Mouse (Mus musculus) spleen, postnatal 10 days (tissue): ENCODE measurements around the gene Hcn1.
"Not testable (repeated sequence)": the region's sequence is repeated elsewhere in the genome, so short reads cannot be mapped to it uniquely, and the experiment has no call there.

ENCODE experiments used
- DNase-seq, 2 experiments: peaks; one replicate each; pipeline ENCODE4 v3.0.0; 2021 to 2022; ENCODE audit warnings: low spot score in 2 of 2

Gene Hcn1

DNA sequence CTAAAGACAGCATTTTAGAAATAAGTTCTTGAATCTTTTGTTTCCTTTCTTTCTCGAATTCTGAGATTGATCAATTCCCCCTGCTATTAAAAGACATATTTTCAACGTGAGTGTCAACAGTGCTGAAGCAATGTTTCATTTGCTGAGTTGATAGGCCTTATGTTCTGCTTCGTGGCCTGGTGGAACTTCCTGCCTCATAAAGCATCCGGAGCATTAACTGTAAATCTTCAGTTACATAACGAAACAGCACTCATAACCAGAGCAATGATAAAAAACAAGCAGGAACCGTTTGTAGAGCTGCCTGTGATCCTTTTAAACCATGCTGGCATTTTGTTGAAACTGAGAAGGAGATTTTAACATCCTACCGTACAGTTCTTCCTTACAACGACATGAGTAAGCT, 275.7 kb downstream of the Hcn1 start:
- DNase-seq: no peak

DNA sequence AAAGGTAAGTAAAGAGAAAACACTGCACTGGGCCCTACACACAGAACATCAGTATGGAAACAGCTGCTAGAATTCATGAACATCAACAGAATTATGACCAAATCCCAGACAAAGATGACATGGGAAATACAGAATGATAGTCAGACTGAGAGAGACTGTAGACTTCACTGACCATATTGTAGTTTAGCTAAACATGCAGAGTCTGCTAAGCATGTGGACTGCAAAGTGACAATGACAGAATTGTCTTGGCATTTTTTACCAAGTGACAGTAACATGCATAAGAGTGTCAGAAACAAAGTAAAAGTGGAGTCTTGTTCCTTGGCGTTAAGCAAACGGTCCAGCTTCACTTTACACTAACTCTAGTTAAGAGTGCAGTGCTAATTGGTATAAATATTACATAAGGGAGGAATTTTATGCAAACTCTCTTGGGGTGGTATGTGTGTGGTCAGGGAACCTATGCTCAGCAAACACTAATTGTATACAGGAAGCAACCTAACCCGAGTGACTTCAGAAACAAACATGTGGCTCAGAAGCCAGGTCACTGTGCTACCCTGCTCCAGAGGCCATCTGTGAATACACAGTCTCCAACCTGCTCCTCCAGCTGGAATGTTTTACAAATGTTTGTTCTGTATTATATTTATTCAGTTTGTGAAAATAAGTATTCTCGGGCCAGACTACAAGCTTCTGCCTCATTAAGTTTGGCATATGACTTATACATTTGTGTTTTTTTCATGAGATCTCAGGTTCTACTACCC, 278.5 kb downstream of the Hcn1 start:
- no peak for DNase-seq

DNA sequence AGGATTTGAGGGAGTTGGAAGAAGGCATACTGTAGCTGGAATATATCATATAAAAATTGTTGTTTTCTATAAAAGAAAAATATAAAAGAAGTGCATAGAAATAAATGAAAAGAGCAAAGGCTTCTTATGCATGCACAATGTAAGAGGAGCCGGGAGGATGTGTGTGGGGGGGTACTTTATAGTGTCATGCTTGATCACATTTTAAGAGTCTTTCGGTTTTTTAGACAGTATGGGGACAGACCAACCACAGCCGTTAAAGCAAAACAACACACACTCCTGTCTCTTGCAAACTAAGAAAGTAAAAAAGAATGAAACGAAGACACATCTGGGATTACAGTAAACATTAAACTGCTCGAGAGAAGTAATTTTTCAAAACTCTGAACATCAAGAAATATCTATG, 290.0 kb downstream of the Hcn1 start:
- DNase-seq: no peak

DNA sequence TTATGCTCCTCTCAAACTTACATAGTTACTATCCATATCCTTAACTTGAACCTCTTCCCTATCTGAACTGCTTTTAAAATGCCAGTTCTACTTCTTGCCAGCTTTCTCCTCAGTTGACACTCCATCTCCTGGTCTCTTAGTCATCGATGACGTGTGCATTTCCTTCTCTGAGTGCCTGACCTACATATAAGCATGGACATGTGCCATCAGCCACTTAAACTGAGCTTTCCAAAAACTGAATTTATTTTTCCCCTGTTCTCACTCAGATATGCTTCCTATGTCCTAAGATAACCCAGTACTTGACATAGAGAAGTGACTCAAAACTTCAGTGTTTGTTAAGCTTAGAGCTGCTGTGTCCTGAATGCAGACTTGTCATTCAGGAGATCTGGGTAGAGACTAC, 295.9 kb downstream of the Hcn1 start:
- no peak for DNase-seq

DNA sequence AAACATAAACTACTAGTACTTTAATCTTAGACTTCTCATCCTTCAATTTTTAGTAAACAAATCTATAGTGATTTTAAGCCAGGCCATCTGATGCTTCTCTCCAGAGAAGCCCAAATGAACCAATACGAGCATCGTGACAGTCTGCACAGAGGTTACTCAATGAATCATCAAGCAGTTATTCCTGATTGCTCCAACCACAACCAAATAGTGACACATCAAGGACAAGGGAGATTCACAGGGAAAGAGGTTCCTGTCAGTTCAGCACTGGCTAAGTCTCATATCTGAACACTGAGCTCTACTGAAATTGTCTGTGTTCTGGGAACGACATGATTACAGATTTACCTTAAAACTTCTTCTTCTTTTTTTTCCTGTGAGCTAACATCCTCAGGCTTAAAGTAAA, 305.7 kb downstream of the Hcn1 start:
- no peak for DNase-seq

DNA sequence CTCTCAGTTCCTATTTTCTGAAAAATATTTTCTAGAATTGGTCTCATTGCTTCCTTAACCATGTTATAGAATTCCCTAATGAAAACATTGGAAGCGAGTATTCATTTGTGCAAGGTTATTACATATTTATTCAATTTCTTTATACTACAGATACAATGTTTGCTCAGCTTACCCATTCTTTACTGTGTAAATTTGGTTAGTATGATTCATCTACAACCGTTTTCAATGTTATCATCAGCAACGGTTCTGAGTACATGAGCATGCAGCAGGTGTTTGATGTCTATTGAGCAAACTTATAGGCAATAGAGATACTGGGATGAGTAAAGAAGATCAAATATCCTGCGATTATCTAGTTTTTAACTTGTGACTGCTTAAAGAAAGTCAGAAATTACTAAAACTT, 327.6 kb downstream of the Hcn1 start:
- no peak for DNase-seq

DNA sequence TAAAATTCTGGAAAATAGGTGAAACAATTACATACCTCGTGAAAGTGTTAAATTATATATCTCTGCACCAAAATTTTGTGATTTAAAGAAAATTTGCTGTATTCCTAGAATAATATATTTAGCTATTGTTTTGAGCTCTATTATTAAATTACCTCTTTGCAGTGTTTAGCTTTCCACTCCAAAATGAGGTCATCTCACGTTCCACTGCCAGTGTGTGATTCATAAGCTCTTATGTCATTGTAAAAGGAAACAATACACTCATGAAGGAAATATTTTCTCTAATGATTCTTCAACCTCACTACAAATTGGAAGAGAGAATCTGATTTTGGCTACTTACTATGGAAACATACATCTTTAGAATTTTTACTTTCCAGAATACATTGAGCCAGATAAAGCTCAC, 329.6 kb downstream of the Hcn1 start:
- DNase-seq: no peak

DNA sequence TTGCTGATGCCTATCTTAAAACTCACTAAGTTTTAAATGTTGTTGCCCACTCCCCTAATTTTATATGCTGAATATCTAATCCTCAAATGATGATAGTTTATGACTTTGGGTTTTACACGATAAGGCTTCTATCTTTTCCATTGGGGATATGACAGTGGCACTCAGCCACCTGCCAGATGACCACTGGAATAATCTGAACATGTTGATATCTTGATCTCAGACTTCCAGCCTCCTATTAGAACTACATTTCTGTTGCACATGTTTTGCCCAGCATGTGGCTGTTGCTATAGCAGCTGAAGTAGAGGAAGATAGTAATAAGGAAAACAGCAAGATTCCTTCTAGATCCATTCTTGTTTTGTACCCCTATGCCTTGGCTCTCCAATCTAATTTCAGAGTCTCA, 336.6 kb downstream of the Hcn1 start:
- DNase-seq: no peak

DNA sequence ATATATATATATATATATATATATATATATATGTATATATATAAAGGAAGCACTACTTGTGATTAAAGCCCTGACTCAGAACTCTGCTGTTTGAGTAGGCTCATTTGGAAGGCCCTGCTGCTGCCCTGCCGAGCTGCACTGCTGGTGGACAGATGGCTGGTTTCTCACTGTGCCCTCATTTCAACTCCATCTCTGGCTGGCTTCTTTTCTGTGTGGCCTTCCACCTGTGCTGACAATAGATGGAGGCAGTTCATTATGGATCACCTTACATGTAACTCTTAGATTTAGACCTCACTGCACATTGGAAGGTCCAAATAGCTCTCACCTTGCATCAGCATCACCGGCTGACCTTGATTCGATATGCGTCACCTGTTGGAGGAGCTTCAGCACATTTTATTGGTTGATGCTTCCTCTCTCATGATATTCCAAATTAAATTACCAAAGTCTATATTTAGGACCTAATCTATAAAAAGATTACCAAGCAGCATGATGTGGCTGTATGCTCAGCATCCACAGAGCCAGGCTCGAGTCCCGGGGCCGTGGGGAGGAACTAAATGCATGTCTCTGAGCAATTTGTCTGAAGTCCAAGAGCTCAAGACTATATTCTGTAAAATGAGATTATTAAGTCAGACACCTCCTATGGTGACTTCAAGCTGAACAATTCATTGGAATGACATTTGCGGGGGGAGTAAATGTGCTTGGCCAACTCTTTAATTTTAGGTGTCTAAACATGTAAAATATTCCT, 338.6 kb downstream of the Hcn1 start:
- DNase-seq: no peak

DNA sequence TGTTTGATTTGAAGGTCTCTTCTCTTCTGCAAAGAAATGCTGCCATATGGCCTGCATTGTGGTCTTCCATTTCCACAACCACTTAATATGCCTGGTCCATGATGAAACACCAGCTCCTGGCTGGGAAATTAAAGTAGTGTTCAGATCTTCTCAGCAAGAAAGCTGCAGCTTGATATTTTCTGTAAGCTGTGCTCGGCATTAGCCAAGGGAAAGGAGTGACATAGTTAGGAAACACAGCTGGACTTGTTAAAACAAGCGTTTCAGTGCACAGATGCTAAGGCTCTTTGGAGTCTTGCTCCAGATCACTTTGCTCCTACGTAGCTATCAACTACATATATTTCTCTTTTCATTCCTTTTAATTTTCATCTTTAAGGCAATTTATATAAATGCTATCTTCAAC, 344.7 kb downstream of the Hcn1 start:
- no peak for DNase-seq

DNA sequence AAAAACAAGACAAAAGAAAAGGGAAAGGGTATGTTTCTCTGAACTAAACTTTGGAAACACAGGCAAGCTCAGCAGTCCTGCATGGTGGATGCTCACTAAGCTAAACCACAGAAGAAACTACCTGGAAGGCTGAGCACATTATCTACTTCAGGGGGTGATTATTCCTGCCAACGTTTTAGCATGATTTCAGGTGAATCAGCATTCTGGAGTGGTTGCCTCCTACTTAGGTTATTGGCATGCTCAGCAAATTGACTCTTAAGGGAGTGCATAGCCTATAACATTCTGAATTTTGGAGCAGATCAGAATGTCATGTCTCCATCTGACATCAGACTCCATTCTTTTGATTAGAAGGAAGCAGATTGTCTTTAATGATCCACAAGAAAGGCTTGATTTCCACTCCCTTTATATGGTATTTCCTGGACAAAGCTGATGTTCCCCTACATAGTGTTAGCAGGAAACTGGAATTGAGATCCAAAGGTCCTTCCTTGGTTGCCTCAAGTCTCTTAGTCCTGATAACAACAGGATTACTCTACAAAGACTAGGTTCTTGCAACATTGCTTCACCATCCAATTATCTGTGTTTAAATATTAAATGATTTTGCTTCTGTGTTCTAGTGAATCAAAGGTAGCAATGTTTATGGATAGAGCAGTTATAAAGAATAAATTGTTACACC, 345.7 kb downstream of the Hcn1 start:
- no peak for DNase-seq

DNA sequence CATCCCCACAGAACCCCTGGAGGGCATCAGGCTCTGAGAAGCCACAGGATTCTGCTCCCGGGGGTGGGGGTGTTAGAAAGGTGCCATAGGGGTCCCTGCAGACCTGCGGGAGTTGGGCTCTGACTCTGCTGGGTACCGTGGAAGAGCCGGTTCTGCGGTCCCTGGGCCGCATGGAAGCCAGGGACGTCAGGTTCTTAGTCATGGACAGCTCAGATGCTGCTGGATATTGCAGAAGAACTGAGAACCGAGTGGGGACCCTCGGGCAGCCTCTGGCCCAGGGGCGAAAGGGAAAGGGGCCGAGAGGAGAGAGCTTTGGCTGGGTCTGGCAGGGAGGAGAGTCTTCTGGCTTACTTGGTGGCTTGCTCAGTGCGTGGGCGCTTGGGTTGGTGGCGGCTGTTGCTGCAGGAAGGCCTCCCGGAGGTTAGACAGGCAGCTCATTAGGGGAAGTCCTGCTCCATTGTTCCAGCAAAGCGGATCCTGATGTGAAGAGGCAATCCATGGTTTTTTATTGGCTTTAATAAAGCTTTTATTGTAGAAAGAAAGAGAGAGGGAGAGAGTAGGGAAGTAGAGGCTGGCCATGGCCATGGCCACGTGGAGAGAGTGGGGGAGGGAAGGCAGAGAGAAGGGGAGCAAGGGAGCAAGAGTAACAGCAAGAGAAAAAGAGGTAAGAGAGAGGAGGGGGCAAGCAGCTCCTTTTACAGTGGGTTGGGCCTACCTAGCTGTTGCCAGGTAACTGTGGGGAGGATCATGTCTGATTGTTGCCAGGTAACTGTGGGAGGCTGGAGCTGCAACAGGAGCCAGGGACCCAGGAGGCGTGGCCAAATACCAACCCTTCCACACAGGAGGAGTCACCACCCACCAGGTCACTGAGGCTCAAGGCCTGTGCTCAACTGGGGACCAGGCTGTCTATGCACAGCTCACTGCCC, 356.6 kb downstream of the Hcn1 start:
- DNase-seq: no peak

DNA sequence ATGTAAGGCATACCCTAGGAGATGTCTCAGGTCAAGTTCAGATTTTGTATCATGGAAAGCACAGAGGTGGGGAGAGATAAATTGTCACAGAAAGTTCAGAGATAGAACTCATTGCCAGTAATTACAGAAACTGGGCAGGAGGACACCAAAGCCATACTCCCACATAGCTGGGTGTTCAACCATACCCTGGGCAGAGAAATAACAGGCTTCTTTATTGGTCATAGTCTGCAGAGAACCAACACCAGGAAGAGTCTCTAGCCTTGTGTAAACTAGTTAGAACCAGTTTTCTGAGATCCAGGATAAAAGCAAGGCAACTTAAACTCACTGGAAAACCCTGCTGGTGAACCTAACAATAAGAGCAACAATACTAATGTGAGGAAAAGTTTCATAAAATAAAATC, 362.5 kb downstream of the Hcn1 start:
- DNase-seq: no peak

DNA sequence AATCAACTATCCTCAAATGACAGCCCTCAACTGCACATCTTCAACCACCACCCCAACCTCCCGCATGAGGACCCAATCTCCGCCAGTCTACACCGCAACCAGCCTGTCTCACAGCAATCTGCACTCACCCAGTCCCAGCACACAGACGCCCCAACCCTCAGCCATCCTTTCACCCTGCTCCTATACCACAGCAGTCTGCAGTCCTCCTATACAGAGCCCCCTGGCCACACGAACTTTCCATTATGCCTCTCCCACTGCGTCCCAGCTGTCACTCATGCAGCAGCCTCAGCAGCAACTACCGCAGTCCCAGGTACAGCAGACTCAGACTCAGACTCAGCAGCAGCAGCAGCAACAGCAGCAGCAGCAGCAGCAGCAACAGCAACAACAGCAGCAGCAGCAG, 373.3 kb downstream of the Hcn1 start:
- DNase-seq: no peak

DNA sequence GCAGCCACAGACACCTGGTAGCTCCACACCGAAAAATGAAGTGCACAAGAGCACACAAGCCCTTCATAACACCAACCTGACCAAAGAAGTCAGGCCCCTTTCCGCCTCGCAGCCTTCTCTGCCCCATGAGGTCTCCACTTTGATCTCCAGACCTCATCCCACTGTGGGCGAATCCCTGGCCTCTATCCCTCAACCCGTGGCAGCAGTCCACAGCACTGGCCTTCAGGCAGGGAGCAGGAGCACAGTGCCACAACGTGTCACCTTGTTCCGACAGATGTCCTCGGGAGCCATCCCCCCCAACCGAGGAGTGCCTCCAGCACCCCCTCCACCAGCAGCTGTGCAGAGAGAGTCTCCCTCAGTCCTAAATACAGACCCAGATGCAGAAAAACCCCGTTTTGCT, 373.7 kb downstream of the Hcn1 start:
- DNase-seq: no peak

DNA sequence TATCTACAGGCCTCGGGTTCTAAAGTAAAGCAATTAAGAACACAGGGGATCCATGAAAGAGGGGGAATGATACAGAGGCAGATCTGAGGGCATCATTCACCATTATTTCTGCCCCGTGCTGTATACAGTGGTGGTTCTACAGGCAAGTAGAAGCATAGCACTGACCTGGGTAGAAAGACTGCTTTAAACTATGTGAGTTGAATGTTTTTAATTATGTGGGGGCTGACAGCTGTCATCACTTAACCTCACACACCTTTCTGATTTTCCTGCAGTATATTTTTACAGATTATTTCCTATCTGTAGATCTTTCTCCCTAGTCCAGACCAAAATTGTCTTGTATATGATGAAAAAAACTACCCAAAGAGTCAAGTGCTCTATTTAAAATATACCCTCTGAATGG, 382.2 kb downstream of the Hcn1 start:
- DNase-seq: no peak

DNA sequence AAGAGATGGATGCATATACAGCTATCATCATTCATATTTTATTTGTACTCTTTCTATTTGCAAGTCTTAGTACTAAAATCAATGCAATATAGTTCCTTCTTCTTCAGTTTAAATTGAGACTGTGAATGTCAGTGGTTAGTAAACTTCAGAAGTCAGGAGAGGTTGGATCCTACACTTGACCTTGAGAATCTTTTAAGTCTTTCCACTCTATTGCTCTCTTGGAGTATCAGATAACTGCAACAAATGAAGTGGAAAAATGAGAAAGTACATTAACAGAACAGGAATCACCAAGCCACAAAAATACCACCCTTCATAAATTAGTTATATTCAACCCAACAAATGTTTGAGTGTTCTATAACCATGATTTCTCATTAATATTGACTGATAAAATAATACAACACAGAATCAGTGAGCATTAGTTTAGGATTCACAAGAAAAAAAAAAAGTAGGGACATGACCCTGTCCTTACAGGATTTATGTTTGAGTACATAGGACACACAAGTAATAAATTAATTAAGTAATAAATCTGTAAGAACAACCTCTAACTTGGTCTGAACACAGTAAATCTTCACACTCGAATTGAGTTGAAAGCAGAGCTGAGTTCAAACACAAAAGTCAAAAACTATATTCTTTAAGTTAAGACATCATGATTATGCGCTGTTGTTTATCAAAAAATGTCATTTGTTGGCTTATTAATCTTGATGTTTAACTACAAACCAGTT, 397.8 kb downstream of the Hcn1 start:
- DNase-seq: no peak

DNA sequence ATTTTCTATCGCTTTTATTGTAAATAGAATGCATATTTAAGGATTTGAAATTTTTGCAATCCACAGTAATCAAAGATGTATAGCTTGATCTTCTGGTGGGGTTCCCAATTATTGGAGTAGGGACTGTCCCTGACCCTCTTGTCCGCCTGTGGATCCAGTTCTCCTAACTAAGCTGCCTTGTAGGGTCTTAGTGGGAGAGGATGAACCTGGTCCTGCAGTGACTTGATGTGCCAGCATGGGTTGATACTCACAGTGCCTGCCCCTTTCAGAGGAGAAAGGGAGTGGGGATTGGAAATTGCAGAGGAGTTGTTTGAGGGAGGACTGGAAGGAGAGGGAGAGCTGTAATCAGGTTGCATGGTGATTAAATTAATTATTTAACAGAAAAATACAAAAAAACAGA, 398.4 kb downstream of the Hcn1 start:
- DNase-seq: no peak

DNA sequence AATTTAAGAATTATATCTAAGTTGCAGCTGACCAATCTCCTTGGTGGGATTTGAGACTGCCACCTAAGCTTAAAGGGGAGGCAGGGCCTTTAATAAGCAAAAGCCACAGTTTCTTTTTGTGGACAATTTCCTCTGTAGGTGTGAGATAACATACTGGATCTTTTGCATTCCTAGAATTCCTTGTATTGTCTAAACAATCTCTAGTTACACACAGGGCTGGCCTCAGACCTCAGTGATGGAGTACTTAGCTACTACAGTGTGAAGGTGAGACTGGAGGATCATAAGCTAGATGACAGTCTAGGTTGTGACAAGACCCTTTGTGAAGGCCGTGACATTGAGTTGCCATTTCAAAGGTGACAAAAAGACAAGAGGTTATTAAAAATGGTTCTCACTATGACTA, 419.1 kb downstream of the Hcn1 start:
- DNase-seq: no peak

DNA sequence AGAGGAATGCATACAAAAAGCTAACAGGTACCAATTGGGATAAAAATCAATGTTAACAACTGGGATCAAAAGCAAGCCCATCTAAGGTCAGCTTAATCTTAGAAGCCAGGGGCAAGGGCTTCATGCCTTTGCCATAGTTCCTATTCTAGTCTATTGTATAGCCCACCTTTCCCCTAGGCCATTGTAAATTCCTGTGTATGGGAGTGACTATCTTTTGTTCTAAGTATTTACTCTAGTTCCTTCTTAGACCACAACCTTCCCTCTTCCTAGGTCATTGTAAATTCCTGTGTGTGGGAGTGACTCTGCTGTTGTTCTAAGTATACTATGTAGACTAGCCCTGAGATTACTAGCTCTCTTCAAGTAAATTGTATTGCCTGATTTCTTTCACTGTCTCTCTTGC, 420.8 kb downstream of the Hcn1 start:
- DNase-seq: not testable (repeated sequence)

DNA sequence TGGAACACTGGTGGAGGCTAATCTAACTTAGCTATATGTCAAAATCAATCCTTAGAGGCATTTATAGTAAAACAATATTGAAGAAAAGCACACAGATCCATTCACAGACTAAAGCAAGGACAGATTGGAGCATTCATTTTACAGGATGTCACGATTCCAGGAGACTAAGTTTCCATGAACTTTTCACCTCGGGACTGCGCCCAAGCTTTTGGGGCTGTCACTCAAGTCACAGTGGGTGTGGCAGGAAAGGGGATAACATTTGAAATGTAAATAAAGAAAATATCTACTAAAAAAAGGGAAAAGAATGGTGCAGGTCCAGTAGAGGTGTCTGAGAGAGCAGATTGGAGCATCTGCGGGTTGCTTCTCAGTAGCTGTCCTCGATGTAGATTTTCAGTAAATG, 421.3 kb downstream of the Hcn1 start:
- no peak for DNase-seq
